In the genomic region with DNA sequence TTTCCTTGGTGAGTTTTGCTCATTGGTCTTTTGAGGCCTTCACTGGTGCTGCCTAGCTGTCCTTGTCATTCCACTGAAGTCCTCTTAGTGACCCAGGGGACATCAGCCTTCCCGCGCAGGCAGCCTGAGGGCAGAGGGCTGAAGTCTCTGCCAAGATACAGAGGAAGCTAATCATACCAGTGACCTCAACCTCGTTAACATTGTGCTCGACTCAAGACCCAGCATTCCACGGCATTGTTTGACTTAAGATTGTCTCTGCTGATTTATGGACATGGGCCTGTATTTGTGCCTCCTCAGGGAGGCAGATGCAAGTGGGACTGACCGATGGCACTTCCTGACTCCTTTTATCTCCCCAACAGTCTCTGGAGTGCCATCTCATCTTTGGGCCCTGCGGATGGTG, we compare ENCODE assay signal across 11 mouse cellular contexts. TPM values are rescaled to one million over a fixed set of nuclear protein-coding genes. Genes with fewer than 3 reads are reported as not detected.
DNase-seq lines count a peak whose midpoint lies in the region; ATAC-seq and TF ChIP-seq lines count a peak whose summit lies in the region.
"Had no signal": no experiment of that assay in that cellular context is flagged by ENCODE, and none has a peak within 500 bp of the region (broad histone marks: within the 10 kb centered on the region; RNA-seq: fewer than 3 reads in every experiment).

No protein-coding gene starts in this region.

- no peak overlapping the region for H3K4me2 ChIP-seq in forebrain, postnatal 0 days (ENCODE audit: low read depth)
- no peak overlapping the region for H3K4me2 ChIP-seq in forebrain, embryonic 13.5 days

- 52% methylated on average over 7 of the region's 7 CpGs for WGBS in forebrain, postnatal 0 days
- WGBS in forebrain, embryonic 13.5 days: 42% methylated on average over 7 of the region's 7 CpGs

- H3K27me3 ChIP-seq in forebrain, postnatal 0 days (ENCODE audit: insufficient read depth, low read length): no peaks in the 10 kb centered on the region
- peaks cover 16% of the 10 kb centered on the region for H3K27me3 ChIP-seq in forebrain, embryonic 13.5 days

- H3K36me3 ChIP-seq in forebrain, postnatal 0 days (ENCODE audit: insufficient read depth): no peaks in the 10 kb centered on the region
- H3K36me3 ChIP-seq in forebrain, embryonic 13.5 days (ENCODE audit: poor library complexity, severe bottlenecking): no peaks in the 10 kb centered on the region

- H3K9me3 ChIP-seq in forebrain, postnatal 0 days (ENCODE audit: low read length): no peaks in the 10 kb centered on the region
- H3K9me3 ChIP-seq in forebrain, embryonic 13.5 days (replicated peaks): no peaks in the 10 kb centered on the region

- no peak overlapping the region for H3K9ac ChIP-seq in forebrain, postnatal 0 days
- no peak overlapping the region for H3K9ac ChIP-seq in forebrain, embryonic 13.5 days

- no peak overlapping the region for H3K4me3 ChIP-seq in forebrain, postnatal 0 days (ENCODE audit: low read depth, low read length)
- H3K4me3 ChIP-seq in forebrain, embryonic 13.5 days: no peak overlapping the region
- H3K4me3 ChIP-seq: erythroblast, embryonic 14.5 days; megakaryocyte, embryonic 14.5 days had no signal

- H3K27ac ChIP-seq in forebrain, postnatal 0 days (ENCODE audit: low read depth, low read length): 0 out of 2 replicates have a peak overlapping the region, but pooled peaks have one; percentile 15
- no peak overlapping the region for H3K27ac ChIP-seq in forebrain, embryonic 13.5 days

- TF ChIP-seq CTCF in forebrain, postnatal 0 days (IDR thresholded peaks at IDR 0.05; ENCODE audit: low read depth): no peak

- no peaks in the 10 kb centered on the region for H3K4me1 ChIP-seq in forebrain, postnatal 0 days (ENCODE audit: insufficient read depth)
- peaks cover 14% of the 10 kb centered on the region for H3K4me1 ChIP-seq in forebrain, embryonic 13.5 days

- no peak for DNase-seq in forebrain, postnatal 0 days
- peak; percentile 59 for DNase-seq in embryo, embryonic 9.5 days (ENCODE audit: extremely low spot score)
- peak; percentile 36 to 67 for DNase-seq in kidney, adult 8-10 months
- peak; percentile 60 for DNase-seq in lung, postnatal 10 days
- DNase-seq: cerebellum, adult 11-12 months had no signal

- no peak for ATAC-seq in forebrain, postnatal 0 days
- ATAC-seq in forebrain, embryonic 13.5 days: no peak
- no peak for ATAC-seq in monocyte, adult 5-6 weeks (replicated peaks; ENCODE audit: insufficient number of reproducible peaks, low FRiP score, low TSS enrichment, poor library complexity, severe bottlenecking)
- no peak for ATAC-seq in erythroid progenitor cell, adult 5-6 weeks (replicated peaks; ENCODE audit: low FRiP score, poor library complexity, severe bottlenecking)
- no peak for ATAC-seq in megakaryocyte-erythroid progenitor cell, adult 5-6 weeks (replicated peaks; ENCODE audit: low FRiP score, low TSS enrichment, poor library complexity, severe bottlenecking)

RNA-seq across cellular contexts. Expression of a gene that starts 7.0 kb away (rescaled TPM):
- 16.2 and 23.6 TPM in 2 replicates for total RNA-seq in forebrain, postnatal 0 days (2014; rRNA removed)
- polyA plus RNA-seq in forebrain, postnatal 0 days (2015; fragmentation: Nextera tagmentation; extraction: Ambion mirVana): 9.8 and 13.3 TPM in 2 replicates
- polyA plus RNA-seq in forebrain, embryonic 13.5 days (2015; fragmentation: Nextera tagmentation; extraction: Ambion mirVana): 10.1 and 12.3 TPM in 2 replicates
- not detected in 3 replicates for total RNA-seq in monocyte, adult 5-6 weeks (2017)
- 3.6 and 6.7 TPM in 2 replicates for total RNA-seq in erythroid progenitor cell, adult 5-6 weeks (2015; ENCODE audit: low replicate concordance)
- total RNA-seq in erythroid progenitor cell, adult 5-6 weeks (2017; ENCODE audit: low replicate concordance): 2.6 and 7.8 TPM in 2 replicates
- total RNA-seq in megakaryocyte-erythroid progenitor cell, adult 5-6 weeks (2014; fragmentation: Nextera tagmentation): 21.4 and 29.7 TPM in 2 replicates
- total RNA-seq in megakaryocyte-erythroid progenitor cell, adult 5-6 weeks (2017): 22.9 and 24.2 TPM in 2 replicates
- polyA plus RNA-seq: erythroblast, embryonic 14.5 days had no signal
